8 mouse cellular contexts compared by ENCODE assay signal in genomic region chr1:165120349-165120898, GRCm38 (mm10). TPM values are rescaled to one million over a fixed set of nuclear protein-coding genes. Genes with fewer than 3 reads are reported as not detected.
A peak's percentile ranks its signal among the peaks of the same experiment; 100 is the strongest.
DNase-seq lines count a peak whose midpoint lies in the region; ATAC-seq lines count a peak whose summit lies in the region.

No protein-coding gene starts in this region.

- H3K27ac ChIP-seq in intestine, embryonic 16.5 days (ENCODE audit: low read length) = no peak overlapping the region
- H3K27ac ChIP-seq in midbrain, embryonic 12.5 days (replicated peaks) = no peak overlapping the region

- H3K4me2 ChIP-seq in intestine, embryonic 16.5 days (ENCODE audit: low read depth, low read length) = no peak overlapping the region
- peak overlapping the region; percentile 46; the same call in 1 of the 2 replicates for H3K4me2 ChIP-seq in midbrain, embryonic 12.5 days (replicated peaks)

- H3K9me3 ChIP-seq in intestine, embryonic 16.5 days (ENCODE audit: control insufficient read depth, low read length) = no peaks in the 10 kb centered on the region
- H3K9me3 ChIP-seq in midbrain, embryonic 12.5 days = no peaks in the 10 kb centered on the region

- peaks cover 5% of the 10 kb centered on the region for H3K4me1 ChIP-seq in intestine, embryonic 16.5 days (ENCODE audit: control insufficient read depth, insufficient read depth, low read length)
- H3K4me1 ChIP-seq in midbrain, embryonic 12.5 days = peaks cover 8% of the 10 kb centered on the region; the same call in 1 of the 2 replicates

- H3K9ac ChIP-seq in intestine, embryonic 16.5 days (ENCODE audit: low read depth, low read length) = no peak overlapping the region
- no peak overlapping the region for H3K9ac ChIP-seq in midbrain, embryonic 12.5 days (replicated peaks)

- no peaks in the 10 kb centered on the region for H3K36me3 ChIP-seq in intestine, embryonic 16.5 days (ENCODE audit: control insufficient read depth, insufficient read depth, low read length)
- H3K36me3 ChIP-seq in midbrain, embryonic 12.5 days = no peaks in the 10 kb centered on the region

- no peak overlapping the region for H3K4me3 ChIP-seq in intestine, embryonic 16.5 days (ENCODE audit: low read length)
- no peak overlapping the region for H3K4me3 ChIP-seq in midbrain, embryonic 12.5 days

- peak; percentile 76 for ATAC-seq in intestine, embryonic 16.5 days
- ATAC-seq in midbrain, embryonic 12.5 days (ENCODE audit: low FRiP score, low read depth) = peak; percentile 58

- intact Hi-C loops in left cerebral cortex, postnatal 4 days (cut with DNase I) = loop anchor here (5.0 kb wide), 2 partner anchors 663 to 803 kb away; partner anchors contain the start of gene Atp1b1

- H3K27me3 ChIP-seq in intestine, embryonic 16.5 days (replicated peaks; ENCODE audit: control insufficient read depth, insufficient read depth, low read length) = no peaks in the 10 kb centered on the region; the same call in 1 of the 2 replicates
- peaks cover 18% of the 10 kb centered on the region for H3K27me3 ChIP-seq in midbrain, embryonic 12.5 days

- 20% methylated on average over 21 of the region's 21 CpGs for WGBS in intestine, embryonic 16.5 days
- 19% methylated on average over 21 of the region's 21 CpGs for WGBS in midbrain, embryonic 12.5 days

- DNase-seq in adrenal gland, postnatal 10 days = peak; percentile 93
- DNase-seq in embryo, embryonic 9.5 days (ENCODE audit: extremely low spot score) = peak; percentile 83
- DNase-seq in gastrocnemius, postnatal 4 days (ENCODE audit: low spot score in 2 of 2) = peak; percentile 81 to 87
- peak; percentile 90 for DNase-seq in left cerebral cortex, postnatal 4 days
- DNase-seq in right cerebral cortex, postnatal 4 days = peak; percentile 97
- peak; percentile 70 for DNase-seq in yolk sac, embryonic 10.5 days (ENCODE audit: low spot score)

RNA-seq across cellular contexts. Expression of gene Tbx19, which starts 40.1 kb away (rescaled TPM):
- not detected for total RNA-seq in adrenal gland, postnatal 10 days (2021)
- total RNA-seq in gastrocnemius, postnatal 4 days (2021) = under 1 TPM; 0.16 to 0.17 TPM
- polyA plus RNA-seq in intestine, embryonic 16.5 days (2015; fragmentation: Nextera tagmentation; extraction: Ambion mirVana) = not detected in 2 replicates
- total RNA-seq in left cerebral cortex, postnatal 4 days (2021) = not detected
- polyA plus RNA-seq in midbrain, embryonic 12.5 days (2016; fragmentation: Nextera tagmentation; extraction: Ambion mirVana) = not detected in 2 replicates
